Mouse (Mus musculus) bone marrow macrophage, adult 2 months (primary cell): ENCODE data around the gene Rab15. TPM values are rescaled to one million over a fixed set of nuclear protein-coding genes. Genes with fewer than 3 reads are reported as not detected.
"Not testable (repeated sequence)": the region's sequence is repeated elsewhere in the genome, so short reads cannot be mapped to it uniquely, and the experiment has no call there.

Source experiments
- H3K27ac ChIP-seq: 2 replicates; pipeline ENCODE4 v1.5.1; 2012; ENCODE audit warnings: low read depth, low read length; ENCODE audit not compliant: insufficient read depth
- H3K4me1 ChIP-seq: 2 replicates; pipeline ENCODE4 v1.6.1; 2012; ENCODE audit warnings: low read length; ENCODE audit not compliant: control insufficient read depth, insufficient read depth
- H3K4me3 ChIP-seq: 2 replicates; pipeline ENCODE4 v1.5.1; 2012; ENCODE audit warnings: mild to moderate bottlenecking, low read length, moderate library complexity; ENCODE audit not compliant: insufficient read depth
- CTCF ChIP-seq: IDR thresholded peaks from 2 replicates; pipeline ENCODE4 v1.5.1; 2012; ENCODE audit warnings: low read depth, mild to moderate bottlenecking, low read length, moderate library complexity
- POLR2A ChIP-seq: IDR thresholded peaks from 2 replicates; pipeline ENCODE4 v1.6.1; 2012; ENCODE audit warnings: mild to moderate bottlenecking, low read depth, low read length, borderline replicate concordance
- polyA plus RNA-seq: library from polyadenylated mRNA; stranded (reverse); fragments of >200 nt; gene quantifications from 2 replicates; pipeline ENCODE4 v1.2.4, GENCODE M21; 2012; ENCODE audit not compliant: missing spikeins, insufficient read depth, insufficient read length

The Rab15 gene
- not detected in 2 replicates for polyA plus RNA-seq

GRCm38 (mm10) chr12:76822651-76823041 is at the start of gene Rab15:
TSS of gene Rab15 (minus strand) at chr12:76822908.
- no peak within 1 kb of the TSS for H3K27ac ChIP-seq
- H3K4me1 ChIP-seq, result peaks cover 3% of the 10 kb centered on the region; the same call in 1 of the 2 replicates
- TF ChIP-seq POLR2A (no peak), CTCF (no peak)
- peak within 1 kb of the TSS; percentile 56 for H3K4me3 ChIP-seq

DNA sequence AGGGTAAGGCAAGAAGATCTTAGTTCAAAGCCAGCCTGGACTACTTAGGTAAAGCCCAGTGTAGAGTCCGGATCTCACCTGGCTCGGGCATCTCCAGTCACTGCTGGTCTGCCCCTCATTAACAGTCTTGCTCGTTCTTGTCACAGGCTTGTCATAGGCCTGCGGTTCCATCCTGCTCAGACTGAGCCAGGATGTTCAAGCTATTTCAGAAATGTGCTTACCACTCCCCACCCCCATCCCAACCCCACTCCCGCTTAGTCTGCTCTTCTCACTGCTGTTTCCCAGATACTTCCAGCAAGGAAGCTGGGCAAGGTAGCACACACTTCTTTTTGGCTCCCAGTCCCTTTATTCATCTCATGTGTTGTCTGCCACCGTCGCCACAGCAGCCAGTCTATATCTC is 46.9 kb upstream of the Rab15 start:
- H3K4me3 ChIP-seq, result no peak overlapping the region
- H3K27ac ChIP-seq, result no peak overlapping the region
- H3K4me1 ChIP-seq, result peaks cover 17% of the 10 kb centered on the region
- TF ChIP-seq CTCF, result no peak
- no peak for TF ChIP-seq POLR2A

GRCm38 (mm10) chr12:76868463-76869198 is 45.9 kb upstream of the Rab15 start:
- TF ChIP-seq POLR2A (no peak), CTCF (no peak)
- H3K4me3 ChIP-seq, result no peak overlapping the region
- H3K4me1 ChIP-seq, result peaks cover 17% of the 10 kb centered on the region
- H3K27ac ChIP-seq, result no peak overlapping the region

DNA sequence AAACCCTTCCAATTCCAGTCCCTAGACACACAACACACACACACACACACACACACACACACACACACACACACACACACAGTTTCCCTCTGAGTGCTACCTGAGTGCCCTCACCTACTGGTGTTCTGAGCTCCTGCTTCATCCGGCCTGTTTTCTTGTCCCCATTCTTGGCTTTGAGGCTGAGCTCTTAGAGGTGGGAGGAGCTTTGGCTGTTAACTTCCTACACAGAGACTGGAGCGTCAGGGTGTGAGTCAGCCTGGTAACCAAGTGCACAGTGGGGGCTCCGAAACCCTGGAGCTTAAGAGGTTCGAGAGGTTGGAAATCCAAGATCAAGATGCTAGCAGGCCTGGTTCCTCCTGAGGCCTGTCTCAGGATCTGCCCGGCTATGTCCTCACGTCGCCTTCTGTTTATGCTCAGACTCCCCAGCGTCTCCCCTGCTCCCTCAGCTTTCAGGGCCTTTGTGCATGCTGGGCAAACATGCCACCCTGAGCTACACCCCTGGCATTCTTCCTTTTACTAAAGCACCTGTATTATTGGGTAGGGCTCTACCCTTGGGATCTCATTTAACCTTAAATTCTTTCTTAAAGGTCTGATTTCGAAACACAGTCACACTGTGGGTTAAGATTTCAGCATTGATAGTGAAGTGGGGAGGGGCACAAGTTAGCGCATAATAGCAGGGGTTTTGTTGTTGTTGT is 45.0 kb upstream of the Rab15 start:
- Histone ChIP-seq H3K4me1 (peaks cover 17% of the 10 kb centered on the region), H3K27ac (no peak overlapping the region), H3K4me3 (0 out of 2 replicates have a peak overlapping the region, but pooled peaks have one; percentile 18)
- TF ChIP-seq POLR2A (no peak), CTCF (no peak)

- Histone ChIP-seq H3K27ac (no peak overlapping the region), H3K4me1 (peaks cover 11% of the 10 kb centered on the region), H3K4me3 (no peak overlapping the region)
- TF ChIP-seq CTCF (no peak), POLR2A (no peak)
Measured at GRCm38 (mm10) chr12:76865266-76865665, 42.6 kb upstream of the Rab15 start.

GRCm38 (mm10) chr12:76863651-76864050 is 40.9 kb upstream of the Rab15 start:
- no peak for TF ChIP-seq POLR2A
- no peak for TF ChIP-seq CTCF
- H3K4me3 ChIP-seq, result no peak overlapping the region

GRCm38 (mm10) chr12:76858788-76859187 is 36.1 kb upstream of the Rab15 start:
- H3K4me1 ChIP-seq, H3K27ac ChIP-seq, H3K4me3 ChIP-seq: not testable (repeated sequence)

More at GRCm38 (mm10) chr12:76863651-76864050, 40.9 kb upstream of the Rab15 start:
- Histone ChIP-seq H3K27ac (no peak overlapping the region), H3K4me1 (peaks cover 11% of the 10 kb centered on the region)

DNA sequence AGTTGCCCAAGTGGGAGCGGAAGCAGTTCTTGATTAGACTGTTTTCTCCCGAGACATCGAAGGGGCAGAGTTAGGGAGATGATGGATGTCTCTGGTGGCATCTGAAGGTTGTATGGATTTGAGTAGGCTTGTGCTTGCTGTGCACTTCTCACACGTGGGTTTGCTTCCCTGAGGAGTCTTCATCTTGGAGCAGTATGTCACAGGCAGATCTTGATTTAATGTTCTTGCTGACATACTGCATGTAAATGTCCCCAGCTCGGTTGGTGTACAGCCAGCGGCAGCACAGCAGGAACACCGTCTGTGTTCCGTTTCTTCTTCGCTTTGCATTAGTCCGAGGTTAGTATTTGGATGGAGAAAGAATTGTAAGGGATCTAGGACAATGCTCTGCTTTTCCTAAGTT is 34.4 kb upstream of the Rab15 start:
- H3K27ac ChIP-seq, result no peak overlapping the region
- H3K4me3 ChIP-seq, result no peak overlapping the region
- peaks cover 17% of the 10 kb centered on the region for H3K4me1 ChIP-seq
- TF ChIP-seq CTCF (no peak), POLR2A (no peak)

DNA sequence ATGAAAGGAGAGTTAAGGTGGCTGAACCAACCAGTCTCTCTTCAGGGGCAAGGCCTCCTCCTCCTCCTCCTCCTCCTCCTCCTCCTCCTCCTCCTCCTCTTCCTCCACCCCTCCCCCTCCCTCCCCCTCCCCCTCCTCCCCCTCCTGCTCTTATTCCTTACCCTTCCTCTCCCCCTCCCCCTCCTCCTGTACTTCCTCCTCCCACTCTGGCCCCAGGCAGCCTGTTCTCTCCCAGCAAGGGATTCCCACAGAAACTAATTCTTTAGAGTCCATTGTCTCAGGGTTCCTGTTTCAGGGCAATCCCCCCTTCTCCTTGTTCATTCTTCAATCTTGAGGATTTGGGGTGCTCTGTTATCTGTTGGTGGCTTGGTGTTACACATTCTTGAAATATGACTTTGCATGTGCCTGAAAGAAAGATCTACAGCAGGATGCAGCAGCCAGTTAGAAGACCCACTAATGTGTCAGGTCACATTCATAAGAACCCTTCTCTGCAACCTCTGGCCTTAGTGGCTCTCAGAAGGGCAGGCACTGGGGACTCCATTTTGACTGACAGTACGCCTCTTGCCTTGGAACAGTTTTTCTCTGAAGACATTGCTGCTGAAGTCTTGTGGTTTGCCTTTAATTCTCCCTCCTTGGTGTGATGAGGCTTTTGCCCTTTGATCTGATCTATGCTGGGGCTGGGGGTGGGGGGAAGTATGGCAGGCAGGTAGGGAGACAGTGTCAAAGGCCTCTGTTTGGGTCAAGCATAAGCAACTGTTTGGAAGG is 30.9 kb upstream of the Rab15 start:
- Histone ChIP-seq H3K4me1 (peaks cover 17% of the 10 kb centered on the region), H3K27ac (no peak overlapping the region), H3K4me3 (no peak overlapping the region)
- TF ChIP-seq CTCF (no peak), POLR2A (no peak)
